Mouse (Mus musculus): ENCODE results near the gene Adgrd1.

DNA sequence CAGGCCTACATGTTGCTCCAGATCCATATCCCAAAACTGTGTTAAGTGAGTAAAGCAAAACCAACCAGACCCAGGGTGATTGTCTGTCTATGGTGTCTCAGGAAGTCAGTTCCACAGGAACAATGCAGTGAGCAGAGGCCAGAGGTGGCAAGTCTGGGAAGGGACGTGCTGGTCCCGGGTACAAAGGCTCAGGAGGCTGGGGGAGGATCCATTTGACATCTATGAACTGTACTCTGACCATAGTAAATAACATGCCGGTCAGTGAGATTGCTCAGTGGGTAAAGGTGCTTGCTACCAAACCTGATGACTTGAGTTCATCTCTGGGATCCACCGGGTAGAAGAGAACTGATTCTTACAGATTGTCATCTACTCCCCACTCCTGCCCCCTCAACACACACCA is 3.4 kb upstream of the Adgrd1 start:
- TF ChIP-seq POLR2A (IDR thresholded peaks at IDR 0.05; ENCODE audit: insufficient read length, low read depth) (no peak), MYOG (IDR thresholded peaks at IDR 0.05; ENCODE audit: control insufficient read depth in 1 of 3, insufficient read depth in 1 of 3, insufficient read length in 2 of 3, low read depth in 2 of 3) (no peak), MAX (IDR thresholded peaks at IDR 0.05; ENCODE audit: low read depth) (no peak), MYOD1 (IDR thresholded peaks at IDR 0.05; ENCODE audit: control insufficient read depth in 1 of 3, insufficient read length in 2 of 3, low read depth in 2 of 3) (no peak), USF1 (IDR thresholded peaks at IDR 0.05; ENCODE audit: low read depth) (no peak), TCF3 (IDR thresholded peaks at IDR 0.05; ENCODE audit: insufficient read length, low read depth) (no peak), E2F4 (IDR thresholded peaks at IDR 0.05; ENCODE audit: insufficient read depth) (no peak), TCF12 (IDR thresholded peaks at IDR 0.05; ENCODE audit: insufficient read depth, poor library complexity, severe bottlenecking) (no peak), SRF (IDR thresholded peaks at IDR 0.05; ENCODE audit: control insufficient read depth, insufficient read length, low read depth) (no peak)
